ENCODE assay signal across 8 mouse cellular contexts in genomic region chr17:26677711-26678637, GRCm38 (mm10). TPM values are rescaled to one million over a fixed set of nuclear protein-coding genes. Genes with fewer than 3 reads are reported as not detected.
DNase-seq lines count a peak whose midpoint lies in the region; ATAC-seq and TF ChIP-seq lines count a peak whose summit lies in the region.

No protein-coding gene starts in this region.

- H3K4me1 ChIP-seq in cerebellum, adult 2 months (ENCODE audit: control insufficient read depth, insufficient read depth, low read length) = peaks cover 8% of the 10 kb centered on the region
- H3K4me1 ChIP-seq in forebrain, postnatal 0 days (ENCODE audit: insufficient read depth) = peaks cover 11% of the 10 kb centered on the region
- H3K4me1 ChIP-seq in liver, embryonic 15.5 days (replicated peaks) = peaks cover 51% of the 10 kb centered on the region

- H3K27ac ChIP-seq in cerebellum, adult 2 months (ENCODE audit: insufficient read depth, low read length) = peak overlapping the region; percentile 66
- no peak overlapping the region for H3K27ac ChIP-seq in forebrain, postnatal 0 days (ENCODE audit: low read depth, low read length)
- H3K27ac ChIP-seq in liver, embryonic 15.5 days (replicated peaks) = peak overlapping the region; percentile 96

- WGBS in cerebellum, adult 2 months = 21% methylated on average over 7 of the region's 7 CpGs
- 64% methylated on average over 7 of the region's 7 CpGs for WGBS in forebrain, postnatal 0 days
- 45% methylated on average over 7 of the region's 7 CpGs for WGBS in liver, embryonic 15.5 days (ENCODE audit: insufficient replicate concordance)

- H3K27me3 ChIP-seq in cerebellum, adult 2 months (ENCODE audit: control insufficient read depth, insufficient read depth, low read length) = no peaks in the 10 kb centered on the region
- no peaks in the 10 kb centered on the region; the same call in 1 of the 2 replicates for H3K27me3 ChIP-seq in forebrain, postnatal 0 days (ENCODE audit: insufficient read depth, low read length)
- H3K27me3 ChIP-seq in liver, embryonic 15.5 days = peaks cover 15% of the 10 kb centered on the region

- H3K36me3 ChIP-seq in forebrain, postnatal 0 days (ENCODE audit: insufficient read depth) = peaks cover 3% of the 10 kb centered on the region; the same call in 1 of the 2 replicates
- H3K36me3 ChIP-seq in liver, embryonic 15.5 days (replicated peaks) = peaks cover 18% of the 10 kb centered on the region

- peak overlapping the region; percentile 22; the same call in 1 of the 2 replicates for H3K9ac ChIP-seq in forebrain, postnatal 0 days
- 0 out of 2 replicates have a peak overlapping the region, but pooled peaks have one; percentile 87 for H3K9ac ChIP-seq in liver, embryonic 15.5 days

- DNase-seq in cerebellum, adult 2 months = peak in 1 of 2 experiments; percentile 62
- DNase-seq in cerebellum, adult 9-11 months = no peak
- DNase-seq in 3T3-L1 (ENCODE audit: low read depth, low spot score) = peak; percentile 19
- no peak for DNase-seq in forebrain, postnatal 0 days
- no peak for DNase-seq in adrenal gland, postnatal 36 days
- DNase-seq in right cerebral cortex, postnatal 10 days (ENCODE audit: low spot score in 2 of 2) = no peak
- DNase-seq in lung, postnatal 25 days (ENCODE audit: low spot score) = no peak

- ATAC-seq in forebrain, postnatal 0 days = no peak
- ATAC-seq in liver, embryonic 15.5 days (ENCODE audit: insufficient read depth) = no peak

- peak overlapping the region; percentile 67 for H3K4me2 ChIP-seq in forebrain, postnatal 0 days (ENCODE audit: low read depth)
- peak overlapping the region; percentile 85 for H3K4me2 ChIP-seq in liver, embryonic 15.5 days

- peak overlapping the region; percentile 64 for H3K4me3 ChIP-seq in cerebellum, adult 2 months (replicated peaks; ENCODE audit: insufficient read depth, low read depth, low read length)
- H3K4me3 ChIP-seq in forebrain, postnatal 0 days (ENCODE audit: low read depth, low read length) = no peak overlapping the region; the same call in 1 of the 2 replicates
- peak overlapping the region; percentile 89 for H3K4me3 ChIP-seq in liver, embryonic 15.5 days (replicated peaks)

- H3K9me3 ChIP-seq in forebrain, postnatal 0 days (ENCODE audit: low read length) = no peaks in the 10 kb centered on the region
- no peaks in the 10 kb centered on the region for H3K9me3 ChIP-seq in liver, embryonic 15.5 days (replicated peaks)

- TF ChIP-seq POLR2A in cerebellum, adult 2 months (IDR thresholded peaks at IDR 0.05; ENCODE audit: borderline replicate concordance, insufficient read depth, low read length) = no peak

- TF ChIP-seq CTCF in cerebellum, adult 2 months (IDR thresholded peaks at IDR 0.05; ENCODE audit: borderline replicate concordance, insufficient read depth, low read depth, low read length) = no peak
- TF ChIP-seq CTCF in forebrain, postnatal 0 days (IDR thresholded peaks at IDR 0.05; ENCODE audit: low read depth) = no peak

RNA-seq across cellular contexts. Expression of gene Atp6v0e, which starts 14.9 kb away (rescaled TPM):
- 99.8 and 105 TPM in 2 replicates for polyA plus RNA-seq in cerebellum, adult 2 months (2012; rRNA removed)
- total RNA-seq in forebrain, postnatal 0 days (2014; rRNA removed) = 60.2 and 71.9 TPM in 2 replicates
- 106 and 139 TPM in 2 replicates for polyA plus RNA-seq in forebrain, postnatal 0 days (2015; fragmentation: Nextera tagmentation; extraction: Ambion mirVana)
- 141 and 154 TPM in 2 replicates for polyA plus RNA-seq in liver, embryonic 15.5 days (2015; fragmentation: Nextera tagmentation; extraction: Ambion mirVana)
- 100 to 1,000 TPM; 193 to 224 TPM for total RNA-seq in adrenal gland, postnatal 36 days (2021)

RNA-seq across cellular contexts. Expression of gene Crebrf, which starts 37.5 kb away (rescaled TPM):
- 20.2 and 21.1 TPM in 2 replicates for polyA plus RNA-seq in cerebellum, adult 2 months (2012; rRNA removed)
- 26.0 and 31.4 TPM in 2 replicates for total RNA-seq in forebrain, postnatal 0 days (2014; rRNA removed)
- 7.2 and 11.0 TPM in 2 replicates for polyA plus RNA-seq in forebrain, postnatal 0 days (2015; fragmentation: Nextera tagmentation; extraction: Ambion mirVana)
- 4.2 and 4.7 TPM in 2 replicates for polyA plus RNA-seq in liver, embryonic 15.5 days (2015; fragmentation: Nextera tagmentation; extraction: Ambion mirVana)
- total RNA-seq in adrenal gland, postnatal 36 days (2021) = 10 to 100 TPM; 64.7 to 78.0 TPM
